Mouse (Mus musculus): ENCODE results near the gene Vat1l.

GRCm38 (mm10) chr8:114369038-114369976 is 163.9 kb downstream of the Vat1l start:
- TF ChIP-seq MAFK (IDR thresholded peaks at IDR 0.05; ENCODE audit: insufficient read depth, low read depth, low read length), result no peak
- TF ChIP-seq CHD2 (IDR thresholded peaks at IDR 0.05; ENCODE audit: low read depth, low read length), result no peak
- peak; percentile 57; the same call in 1 of the 2 replicates for TF ChIP-seq ZC3H11A (IDR thresholded peaks at IDR 0.05; ENCODE audit: borderline replicate concordance, low read depth, low read length)
- TF ChIP-seq HCFC1 (IDR thresholded peaks at IDR 0.05; ENCODE audit: borderline replicate concordance, insufficient read depth, low read length), result no peak
- TF ChIP-seq ZNF384 (IDR thresholded peaks at IDR 0.05; ENCODE audit: low read depth, low read length), result no peak
